Mouse (Mus musculus) thymus, adult 2 months (tissue): Measurements from ENCODE around the gene Xrcc3.

Experiments
- CTCF ChIP-seq: fragments of 200-500 bp; IDR thresholded peaks from 2 replicates; pipeline ENCODE4 v1.5.1; 2012; ENCODE audit warnings: mild to moderate bottlenecking, control low read depth, low read length, moderate library complexity, borderline replicate concordance; ENCODE audit not compliant: control insufficient read depth, poor library complexity, insufficient read depth; ENCODE audit errors: extremely low read depth
- POLR2A ChIP-seq: fragments of 200-500 bp; IDR thresholded peaks from 2 replicates; pipeline ENCODE4 v1.6.1; 2012; ENCODE audit warnings: mild to moderate bottlenecking, low read length, control low read depth, moderate library complexity; ENCODE audit not compliant: control insufficient read depth, poor library complexity, insufficient read depth; ENCODE audit errors: extremely low read depth

GRCm38 (mm10) chr12:111798493-111798892, 15.2 kb downstream of the Xrcc3 start:
- no peak for TF ChIP-seq CTCF
- no peak for TF ChIP-seq POLR2A
